Mouse (Mus musculus): Measurements from ENCODE around the gene Kcnab1. TPM values are rescaled to one million over a fixed set of nuclear protein-coding genes. Genes with fewer than 3 reads are reported as not detected.

The Kcnab1 gene
- polyA plus RNA-seq, 1 experiment from 2014 or later, result 2.8 TPM

DNA sequence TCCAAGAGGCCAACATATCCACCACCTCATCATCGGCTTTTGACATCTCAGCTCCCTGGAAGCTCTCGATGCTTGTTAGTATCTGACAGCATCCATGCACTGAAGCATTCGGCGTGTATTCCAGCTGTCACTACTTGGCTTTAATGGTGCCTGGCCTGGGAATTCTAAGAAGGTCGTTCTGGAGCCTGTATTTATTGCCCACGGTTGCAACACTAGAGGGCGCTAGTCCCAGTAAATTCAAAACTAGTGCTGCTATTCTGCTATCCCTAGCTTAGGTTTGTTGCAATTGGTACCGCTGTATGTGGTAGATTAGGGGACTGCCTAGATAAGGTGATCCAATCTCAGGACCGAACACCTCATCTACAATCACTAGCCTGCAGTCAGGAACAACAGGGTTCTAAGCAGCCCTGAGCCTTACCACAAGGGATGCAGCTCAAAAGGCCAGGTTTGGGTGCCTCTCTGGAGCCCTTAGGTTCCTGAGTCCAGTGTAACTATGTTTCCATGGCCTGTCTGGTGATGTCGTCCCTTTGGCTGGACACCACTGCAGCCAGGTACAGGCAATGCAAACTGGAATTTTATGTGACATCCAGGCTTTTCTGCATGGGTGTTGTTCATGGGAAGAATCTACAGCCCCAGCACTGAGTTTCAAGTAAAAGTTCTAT is 208.8 kb downstream of the Kcnab1 start:
- no peaks in the 10 kb centered on the region for H3K9me3 ChIP-seq
- no peak overlapping the region for H3K4me2 ChIP-seq
- H3K27ac ChIP-seq (replicated peaks), result no peak overlapping the region
- H3K4me3 ChIP-seq, result no peak overlapping the region
- no peaks in the 10 kb centered on the region for H3K27me3 ChIP-seq (replicated peaks)
- no peaks in the 10 kb centered on the region for H3K4me1 ChIP-seq
- no peak; the same call in 1 of the 2 replicates for ATAC-seq (ENCODE audit: extremely low read depth, insufficient number of reproducible peaks, low FRiP score, low TSS enrichment)
- 34% methylated on average over 10 of the region's 10 CpGs for WGBS
- no peak overlapping the region for H3K9ac ChIP-seq
- H3K36me3 ChIP-seq, result no peaks in the 10 kb centered on the region

DNA sequence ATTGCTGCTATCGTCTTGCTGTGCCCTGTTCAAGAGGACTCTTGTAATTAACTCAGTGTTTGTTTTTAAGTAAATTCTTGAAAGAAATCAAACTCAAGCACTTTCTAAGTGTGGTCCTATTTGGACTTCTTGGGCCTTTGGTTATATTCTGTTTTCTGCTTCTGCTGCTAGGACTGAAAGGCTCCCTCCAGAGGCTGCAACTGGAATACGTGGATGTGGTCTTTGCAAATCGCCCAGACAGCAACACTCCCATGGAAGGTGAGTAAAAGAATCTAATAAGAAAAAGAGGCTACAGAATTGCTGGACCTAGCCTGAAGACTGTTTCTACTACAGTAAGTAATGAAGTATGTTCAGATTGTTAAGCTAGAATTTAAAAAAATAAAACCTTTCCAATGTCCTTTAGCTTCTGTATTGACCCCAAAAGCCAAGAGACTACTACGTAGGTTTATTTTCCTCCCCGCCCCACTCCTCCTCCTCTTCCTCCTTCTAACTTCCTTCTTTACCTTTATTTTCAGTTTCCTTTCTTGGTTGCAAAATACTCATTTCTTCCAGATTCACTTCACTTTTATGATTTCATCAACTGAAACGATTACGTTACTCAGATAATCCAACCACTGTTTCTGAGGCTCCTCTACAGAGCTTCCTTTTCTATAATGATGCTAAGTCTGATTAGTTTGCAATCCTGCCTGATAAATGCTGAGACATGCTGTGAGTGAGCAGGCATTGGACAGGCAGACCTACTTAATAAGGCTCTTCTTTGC is 210.2 kb downstream of the Kcnab1 start:
- no peaks in the 10 kb centered on the region for H3K4me1 ChIP-seq
- H3K9ac ChIP-seq, result no peak overlapping the region
- ATAC-seq (ENCODE audit: extremely low read depth, insufficient number of reproducible peaks, low FRiP score, low TSS enrichment), result no peak
- H3K27ac ChIP-seq (replicated peaks), result no peak overlapping the region
- no peaks in the 10 kb centered on the region for H3K27me3 ChIP-seq (replicated peaks)
- no peak overlapping the region for H3K4me3 ChIP-seq
- H3K36me3 ChIP-seq, result no peaks in the 10 kb centered on the region
- no peaks in the 10 kb centered on the region for H3K9me3 ChIP-seq
- H3K4me2 ChIP-seq, result no peak overlapping the region
- WGBS, result 70% methylated on average over 7 of the region's 7 CpGs

DNA sequence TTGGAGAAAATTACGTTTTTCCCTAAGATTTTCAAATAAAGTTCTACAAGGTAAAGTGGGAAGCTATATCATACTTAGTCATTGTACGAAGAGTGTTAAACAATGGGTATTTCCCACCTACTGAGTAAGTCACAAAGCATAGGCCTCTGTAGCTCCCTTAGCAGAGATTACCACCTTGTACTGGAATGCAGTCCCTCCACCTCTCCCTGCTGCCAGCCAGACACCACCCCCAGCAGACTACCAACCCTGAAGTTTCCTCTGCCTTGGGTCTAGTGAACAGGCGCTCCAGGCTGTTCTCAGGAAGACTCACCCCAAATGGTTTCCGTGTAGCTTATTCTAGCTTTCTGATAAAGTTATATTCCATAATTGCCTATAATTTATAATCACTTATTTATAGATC is 211.8 kb downstream of the Kcnab1 start:
- H3K9me3 ChIP-seq, result no peaks in the 10 kb centered on the region
- no peaks in the 10 kb centered on the region for H3K4me1 ChIP-seq
- H3K27me3 ChIP-seq (replicated peaks), result no peaks in the 10 kb centered on the region
- no peak overlapping the region for H3K4me3 ChIP-seq
- no peak overlapping the region for H3K4me2 ChIP-seq
- H3K36me3 ChIP-seq, result no peaks in the 10 kb centered on the region
- no peak overlapping the region for H3K9ac ChIP-seq
- WGBS, result 76% methylated on average over 4 of the region's 4 CpGs
- ATAC-seq (ENCODE audit: extremely low read depth, insufficient number of reproducible peaks, low FRiP score, low TSS enrichment), result no peak
- H3K27ac ChIP-seq (replicated peaks), result no peak overlapping the region

GRCm38 (mm10) chr3:65321981-65322779 is 213.0 kb downstream of the Kcnab1 start:
- Histone ChIP-seq H3K4me3 (no peak overlapping the region), H3K36me3 (no peaks in the 10 kb centered on the region), H3K27me3 (replicated peaks) (no peaks in the 10 kb centered on the region), H3K4me2 (no peak overlapping the region), H3K4me1 (no peaks in the 10 kb centered on the region), H3K9me3 (no peaks in the 10 kb centered on the region), H3K27ac (replicated peaks) (no peak overlapping the region), H3K9ac (no peak overlapping the region)
- 86% methylated on average over 14 of the region's 14 CpGs for WGBS
- no peak for ATAC-seq (ENCODE audit: extremely low read depth, insufficient number of reproducible peaks, low FRiP score, low TSS enrichment)

- Histone ChIP-seq H3K9ac (no peak overlapping the region), H3K4me1 (no peaks in the 10 kb centered on the region), H3K36me3 (no peaks in the 10 kb centered on the region), H3K9me3 (no peaks in the 10 kb centered on the region), H3K4me3 (no peak overlapping the region), H3K27me3 (replicated peaks) (no peaks in the 10 kb centered on the region), H3K4me2 (no peak overlapping the region), H3K27ac (replicated peaks) (no peak overlapping the region)
- WGBS, result 54% methylated on average over 3 of the region's 3 CpGs
- no peak for ATAC-seq (ENCODE audit: extremely low read depth, insufficient number of reproducible peaks, low FRiP score, low TSS enrichment)
Measured at GRCm38 (mm10) chr3:65325254-65325653, 216.1 kb downstream of the Kcnab1 start.

GRCm38 (mm10) chr3:65328814-65329213 is 219.6 kb downstream of the Kcnab1 start:
- Histone ChIP-seq H3K9ac (no peak overlapping the region), H3K27ac (replicated peaks) (no peak overlapping the region), H3K27me3 (replicated peaks) (no peaks in the 10 kb centered on the region), H3K36me3 (no peaks in the 10 kb centered on the region), H3K4me3 (no peak overlapping the region), H3K9me3 (no peaks in the 10 kb centered on the region), H3K4me2 (no peak overlapping the region), H3K4me1 (no peaks in the 10 kb centered on the region)
- no peak for ATAC-seq (ENCODE audit: extremely low read depth, insufficient number of reproducible peaks, low FRiP score, low TSS enrichment)
- 48% methylated on average over 4 of the region's 4 CpGs for WGBS

DNA sequence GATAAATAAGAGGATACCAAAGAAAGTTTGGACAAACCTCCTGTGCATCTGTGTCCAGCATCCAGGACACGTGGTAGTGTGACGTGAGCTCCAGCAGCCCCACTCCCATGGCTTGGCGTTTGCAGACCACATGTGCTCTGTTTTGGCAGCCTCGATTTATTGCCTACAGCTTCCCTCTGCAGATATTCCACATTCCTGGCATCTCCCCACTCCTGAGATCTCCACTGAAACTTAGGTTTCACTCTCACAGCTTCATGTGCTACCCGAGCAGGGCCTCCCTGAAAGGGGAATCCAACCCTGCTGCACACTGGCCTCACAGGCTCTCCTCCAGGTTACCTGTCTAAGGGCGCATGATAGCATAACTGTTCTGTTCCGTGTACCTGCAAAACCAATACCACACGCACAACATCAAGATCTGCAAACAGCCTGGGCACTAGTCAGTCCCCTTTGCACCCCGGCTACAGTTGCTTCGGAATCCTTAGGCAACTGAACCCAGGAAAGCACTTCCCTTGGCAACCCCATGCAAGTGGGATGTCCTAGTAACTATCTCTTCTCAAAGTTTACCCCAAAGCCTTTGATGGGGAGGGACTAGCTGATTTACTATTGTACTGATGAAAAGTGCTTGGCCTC is 228.8 kb downstream of the Kcnab1 start:
- WGBS, result 75% methylated on average over 10 of the region's 10 CpGs

GRCm38 (mm10) chr3:65340173-65340951 is 231.2 kb downstream of the Kcnab1 start:
- Histone ChIP-seq H3K4me3 (no peak overlapping the region), H3K4me2 (no peak overlapping the region), H3K36me3 (no peaks in the 10 kb centered on the region), H3K9ac (no peak overlapping the region), H3K27me3 (replicated peaks) (no peaks in the 10 kb centered on the region), H3K4me1 (0 out of 2 replicates have a peak, but pooled peaks cover 3% of the 10 kb centered on the region), H3K9me3 (no peaks in the 10 kb centered on the region), H3K27ac (replicated peaks) (no peak overlapping the region)
- no peak for ATAC-seq (ENCODE audit: extremely low read depth, insufficient number of reproducible peaks, low FRiP score, low TSS enrichment)
- 71% methylated on average over 5 of the region's 5 CpGs for WGBS

More for the DNA sequence above, 228.8 kb downstream of the Kcnab1 start:
- Histone ChIP-seq H3K4me2 (no peak overlapping the region), H3K27me3 (replicated peaks) (no peaks in the 10 kb centered on the region), H3K36me3 (no peaks in the 10 kb centered on the region), H3K4me1 (0 out of 2 replicates have a peak, but pooled peaks cover 3% of the 10 kb centered on the region), H3K9me3 (no peaks in the 10 kb centered on the region), H3K9ac (no peak overlapping the region), H3K27ac (replicated peaks) (no peak overlapping the region), H3K4me3 (no peak overlapping the region)
- ATAC-seq (ENCODE audit: extremely low read depth, insufficient number of reproducible peaks, low FRiP score, low TSS enrichment), result no peak

GRCm38 (mm10) chr3:65346176-65346575 is 237.0 kb downstream of the Kcnab1 start:
- H3K27ac ChIP-seq (replicated peaks), result no peak overlapping the region
- H3K36me3 ChIP-seq, result no peaks in the 10 kb centered on the region
- no peaks in the 10 kb centered on the region for H3K27me3 ChIP-seq (replicated peaks)
- H3K4me3 ChIP-seq, result no peak overlapping the region
- H3K4me1 ChIP-seq, result peaks cover 9% of the 10 kb centered on the region
- H3K9ac ChIP-seq, result no peak overlapping the region
- WGBS, result 86% methylated on average over 1 of the region's 1 CpGs
- no peak for ATAC-seq (ENCODE audit: extremely low read depth, insufficient number of reproducible peaks, low FRiP score, low TSS enrichment)
- H3K9me3 ChIP-seq, result no peaks in the 10 kb centered on the region
- no peak overlapping the region for H3K4me2 ChIP-seq

GRCm38 (mm10) chr3:65352278-65353127 is 243.3 kb downstream of the Kcnab1 start:
- no peaks in the 10 kb centered on the region for H3K27me3 ChIP-seq (replicated peaks)
- no peak overlapping the region for H3K9ac ChIP-seq
- WGBS, result 41% methylated on average over 4 of the region's 4 CpGs
- no peak overlapping the region for H3K4me3 ChIP-seq
- ATAC-seq (ENCODE audit: extremely low read depth, insufficient number of reproducible peaks, low FRiP score, low TSS enrichment), result no peak
- no peaks in the 10 kb centered on the region for H3K36me3 ChIP-seq
- H3K4me1 ChIP-seq, result peaks cover 9% of the 10 kb centered on the region
- no peaks in the 10 kb centered on the region for H3K9me3 ChIP-seq
- no peak overlapping the region for H3K4me2 ChIP-seq
- no peak overlapping the region for H3K27ac ChIP-seq (replicated peaks)
